Mouse (Mus musculus): ENCODE measurements at regions not wholly inside any gene's neighbourhood (a gene's known extent, or its start where the extent isn't known, plus 50 kb on each side); places are given as distances from the start of the nearest gene placed in this dataset.
A peak's percentile ranks its signal among the peaks of the same experiment; 100 is the strongest.

DNA sequence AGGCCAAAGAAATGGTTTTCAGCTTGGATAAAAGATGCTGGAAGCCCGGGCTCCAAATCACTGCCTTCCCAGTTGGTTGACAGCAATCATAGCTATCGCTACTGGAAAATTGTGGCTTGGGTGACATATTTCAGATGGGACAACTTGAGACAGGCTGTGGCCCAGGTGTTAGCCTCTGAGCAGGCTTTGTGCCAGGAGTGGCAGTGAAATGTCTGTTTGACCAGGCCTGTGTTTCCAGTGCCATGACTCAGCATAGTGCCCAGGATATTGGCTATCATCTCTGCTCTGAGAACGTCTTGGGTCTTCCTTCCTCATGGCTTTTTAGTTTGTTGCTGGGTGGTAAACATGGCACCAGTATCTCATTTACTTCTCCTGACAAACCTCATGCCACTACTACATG is 266.9 kb downstream of the Emp1 start:
- DNase-seq, result no peak

DNA sequence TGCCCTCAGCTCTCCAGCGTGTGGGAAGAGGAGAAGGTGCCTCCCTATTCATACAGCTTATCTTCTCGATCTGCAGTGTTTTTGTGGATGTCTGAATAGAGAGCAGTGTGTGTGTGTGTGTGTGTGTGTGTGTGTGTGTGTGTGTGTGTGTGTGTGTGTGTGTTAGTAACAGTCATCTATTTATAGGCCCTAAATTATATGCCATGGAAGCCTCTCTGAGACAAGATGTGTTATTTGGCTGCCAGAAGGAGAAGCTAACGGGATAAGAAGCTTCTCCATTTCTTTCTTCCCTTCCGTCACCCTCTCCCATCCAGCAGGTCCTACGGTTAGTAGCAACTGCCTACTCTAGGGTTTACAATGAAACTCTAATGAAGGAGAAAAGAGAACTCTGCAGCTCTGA is 270.3 kb downstream of the Emp1 start:
- no peak for DNase-seq

DNA sequence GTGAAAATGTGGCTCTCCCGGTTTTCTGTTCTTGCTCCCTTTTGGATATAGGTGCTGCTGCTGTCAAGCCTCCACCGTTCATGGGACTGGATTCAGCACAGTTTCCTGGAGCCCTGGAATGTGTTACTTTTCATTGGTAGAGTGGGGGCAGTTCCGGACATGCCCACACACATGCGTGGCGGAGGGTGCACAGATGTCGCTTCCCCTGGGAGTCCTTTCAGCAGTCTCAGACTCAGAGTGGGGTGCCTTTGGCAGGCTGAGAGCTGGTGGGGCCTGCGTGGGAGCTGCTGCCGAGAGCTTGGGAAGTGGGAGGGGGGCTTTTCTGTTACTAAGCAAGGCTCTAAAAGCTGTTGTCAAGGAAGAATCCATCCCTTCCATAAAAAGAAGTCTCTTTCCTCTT is 274.3 kb downstream of the Emp1 start:
- DNase-seq, result no peak

DNA sequence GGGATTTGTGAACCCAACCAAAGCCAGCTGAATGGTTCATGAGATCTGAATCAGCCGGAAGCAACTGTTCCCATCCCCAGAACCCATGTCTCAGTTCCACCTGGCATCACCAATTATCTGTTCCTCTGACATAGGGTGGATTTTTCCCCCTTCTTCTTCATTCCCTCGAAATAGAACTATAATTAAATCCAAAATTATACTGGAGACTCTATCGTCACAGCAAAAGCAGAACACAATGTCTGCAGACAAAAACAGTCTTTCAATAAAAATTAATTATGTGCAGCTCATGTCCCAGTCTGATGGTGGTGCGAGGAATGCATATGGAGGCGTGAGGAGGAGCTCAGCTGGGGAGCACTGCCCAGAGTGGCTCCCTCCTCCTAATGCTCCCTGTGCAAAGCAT is 280.4 kb downstream of the Emp1 start:
- DNase-seq, result no peak

DNA sequence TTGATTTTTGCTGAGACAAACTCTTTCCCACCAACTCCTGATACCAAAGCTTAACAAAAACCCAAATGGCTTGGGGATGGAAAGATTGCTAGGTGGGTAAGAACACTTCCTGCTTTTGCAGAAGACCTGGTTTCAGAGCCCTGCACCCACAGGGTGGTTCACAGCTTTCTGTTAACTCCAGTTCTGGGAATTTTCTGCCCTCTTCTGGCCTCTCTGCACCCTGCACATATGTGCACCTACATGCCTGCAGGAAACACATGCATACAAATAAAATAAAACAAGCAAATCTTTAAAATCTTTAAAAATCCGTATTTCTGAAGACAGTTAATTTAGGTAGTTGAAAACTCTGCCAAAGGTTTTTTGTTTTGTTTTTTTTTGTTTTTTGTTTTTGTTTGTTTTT is 283.8 kb downstream of the Emp1 start:
- DNase-seq, result no peak

DNA sequence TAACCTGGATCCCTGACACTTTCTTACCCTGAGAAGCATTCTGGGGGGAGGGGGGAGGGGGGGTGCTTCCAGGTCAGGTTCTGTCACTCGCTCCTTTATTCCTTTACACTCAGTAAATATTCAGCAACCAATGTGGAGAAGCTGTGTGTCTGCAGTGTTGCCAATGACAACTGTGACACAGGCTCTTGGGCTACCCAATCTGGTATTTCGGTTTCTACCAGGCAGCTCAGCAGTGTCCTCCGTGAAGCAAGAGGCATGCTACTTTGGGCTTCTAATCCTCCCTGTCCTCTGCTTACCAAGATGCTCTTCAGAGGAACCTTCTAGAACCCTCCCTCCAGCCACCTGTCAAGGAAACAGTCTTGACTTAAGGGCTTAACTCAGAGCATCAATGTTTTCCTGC is 290.7 kb downstream of the Emp1 start:
- DNase-seq, result no peak

DNA sequence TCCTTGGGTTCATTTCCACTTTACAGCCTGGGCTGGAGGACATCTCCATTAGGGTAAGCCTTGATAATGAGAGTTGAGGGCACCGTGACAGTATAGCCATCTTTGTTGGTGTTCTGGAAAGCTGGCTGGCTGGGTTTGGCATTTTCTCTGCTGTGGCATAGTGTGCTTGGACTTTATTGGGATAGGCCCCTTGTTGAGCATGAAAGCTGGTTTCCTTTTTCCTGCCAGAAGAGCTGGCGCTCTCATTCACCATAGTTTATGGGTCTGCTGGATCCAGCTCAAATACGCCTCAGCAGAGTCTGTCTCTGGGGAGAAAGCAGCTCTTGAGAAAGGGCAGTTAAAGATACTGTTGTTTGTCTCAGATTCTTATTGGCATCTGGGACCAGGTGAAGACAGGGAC is 300.0 kb downstream of the Emp1 start:
- peak in 1 of 2 experiments; percentile 13 for DNase-seq

DNA sequence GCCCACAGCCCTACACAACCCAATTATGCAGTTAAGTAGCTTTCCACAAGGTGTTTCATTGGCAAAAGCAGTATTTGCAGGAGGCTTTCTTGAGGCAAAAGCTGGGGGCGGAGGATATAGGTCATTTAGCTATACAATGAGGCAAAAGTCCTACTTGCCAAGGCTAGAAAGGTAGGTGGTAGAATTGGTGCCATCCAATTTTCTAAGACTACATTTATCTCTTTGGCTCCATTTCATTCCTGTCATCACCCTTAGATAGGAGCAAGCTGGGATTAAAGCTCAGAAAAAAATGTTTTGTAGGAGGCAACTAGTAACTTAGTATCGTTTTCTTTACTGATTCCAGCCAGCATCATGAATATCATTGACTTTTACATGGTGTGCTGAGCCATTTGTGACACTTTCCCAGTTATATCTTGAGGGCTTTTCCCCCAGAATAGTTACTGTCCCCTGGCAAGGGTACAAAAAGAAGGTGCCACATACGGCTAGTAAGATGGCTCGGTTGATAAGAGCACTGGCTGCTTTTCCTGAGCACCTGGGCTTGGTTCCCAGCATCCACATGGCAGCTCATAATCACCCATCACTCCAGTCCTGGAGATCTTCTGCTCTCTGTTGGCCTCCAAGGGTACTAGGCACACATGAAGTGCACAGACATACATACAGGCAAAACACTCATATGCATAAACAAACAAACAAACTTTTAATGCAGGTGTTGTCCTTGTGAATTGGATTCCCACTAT is 300.6 kb downstream of the Emp1 start:
- DNase-seq, result no peak

Data from cerebellum, postnatal 25 days (tissue).